Mouse (Mus musculus): ENCODE data around the gene Ccdc171.

GRCm38 (mm10) chr4:83846304-83846703 is 321.0 kb downstream of the Ccdc171 start:
- TF ChIP-seq CTCF (IDR thresholded peaks at IDR 0.05; ENCODE audit: low read depth) (no peak), EP300 (optimal IDR thresholded peaks at IDR 0.05) (no peak)
